Mouse (Mus musculus) granulocyte monocyte progenitor cell, adult 5-6 weeks (primary cell): Measurements from ENCODE around the gene Rhot1. TPM values are rescaled to one million over a fixed set of nuclear protein-coding genes. Genes with fewer than 3 reads are reported as not detected.

Experiments used
- ATAC-seq: replicated peaks from 2 replicates; pipeline ENCODE4 v1.8.0; 2016; ENCODE audit warnings: mild to moderate bottlenecking, moderate TSS enrichment, inconsistent platforms; ENCODE audit not compliant: poor library complexity, severe bottlenecking
- total RNA-seq, 2 experiments: library from RNA; stranded (forward) in 1 of 2; stranded (reverse) in 1 of 2; fragments of 200-712, 200-1000 nt in 1 of 2; fragments of >200 nt in 1 of 2; fragmentation: Nextera tagmentation in 1 of 2; gene quantifications; 2 replicates each; pipeline ENCODE4 v1.2.3; 2014 to 2017

Rhot1 gene
- total RNA-seq, 2 experiments from 2014 or later: 44.8 to 49.8 TPM

- ATAC-seq: no peak
Measured at GRCm38 (mm10) chr11:80313944-80314343, 105.1 kb downstream of the Rhot1 start.

DNA sequence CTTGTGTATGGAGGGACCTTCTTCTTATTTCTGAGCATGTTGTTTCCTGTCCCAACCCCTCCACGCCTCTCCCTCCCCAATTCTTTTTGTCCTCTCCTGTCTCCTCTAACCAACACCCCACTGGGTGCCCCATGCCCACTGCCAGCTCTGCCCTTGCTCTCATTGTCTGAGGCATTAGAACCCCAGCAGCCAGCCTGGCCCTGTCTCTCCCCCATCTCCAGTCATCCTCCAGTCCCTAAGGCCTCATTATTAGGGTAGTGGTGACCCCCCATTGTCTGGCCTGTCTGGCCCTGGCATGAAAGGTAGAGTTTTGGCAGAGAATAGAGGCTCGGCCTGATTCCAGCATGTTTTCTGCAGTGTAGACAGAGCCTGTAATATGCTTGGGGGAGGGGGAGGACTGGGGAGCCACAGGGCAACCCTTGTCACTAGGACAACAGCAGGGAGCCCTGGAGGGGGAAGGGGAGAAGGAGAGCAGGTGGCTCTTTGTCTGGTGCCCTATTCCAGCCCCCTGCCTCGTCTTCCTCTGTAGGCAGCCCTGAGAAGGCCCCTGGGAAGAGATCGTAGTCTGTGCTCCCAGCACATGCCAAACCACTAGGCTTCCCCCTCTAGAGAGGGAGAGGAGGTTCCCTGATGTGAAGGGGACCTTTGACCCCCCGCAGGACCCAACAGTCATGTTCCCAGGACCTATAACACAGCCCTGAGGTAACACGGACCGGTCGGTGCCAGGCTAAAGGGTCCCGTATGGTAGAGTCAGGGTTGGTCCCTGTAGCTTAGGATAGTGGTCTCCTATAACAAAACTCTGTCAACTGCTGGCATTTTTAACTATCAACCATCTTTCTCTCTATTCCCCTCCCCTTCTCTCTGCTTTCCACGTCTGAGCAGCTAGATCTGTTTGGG is 107.2 kb downstream of the Rhot1 start:
- no peak for ATAC-seq

Other genes with a start within 250 kb of the Rhot1 start
- gene Utp6, start 246.6 kb upstream of the Rhot1 start, total RNA-seq (2014; fragmentation: Nextera tagmentation): 45.4 and 52.5 TPM in 2 replicates
- gene Utp6, start 246.6 kb upstream of the Rhot1 start, total RNA-seq (2017): 102 and 105 TPM in 2 replicates
- 79.4 and 102 TPM in 2 replicates for gene Suz12, start 215.9 kb upstream of the Rhot1 start, total RNA-seq (2014; fragmentation: Nextera tagmentation)
- gene Suz12, start 215.9 kb upstream of the Rhot1 start, total RNA-seq (2017): 81.6 and 97.8 TPM in 2 replicates
- 85.9 and 104 TPM in 2 replicates for gene Crlf3, start 128.0 kb upstream of the Rhot1 start, total RNA-seq (2014; fragmentation: Nextera tagmentation)
- gene Crlf3, start 128.0 kb upstream of the Rhot1 start, total RNA-seq (2017): 95.3 and 97.5 TPM in 2 replicates
- 29.5 and 45.3 TPM in 2 replicates for gene Atad5, start 119.6 kb upstream of the Rhot1 start, total RNA-seq (2014; fragmentation: Nextera tagmentation)
- gene Atad5, start 119.6 kb upstream of the Rhot1 start, total RNA-seq (2017): 34.5 and 37.3 TPM in 2 replicates
- 23.9 and 27.3 TPM in 2 replicates for gene Tefm, start 66.8 kb upstream of the Rhot1 start, total RNA-seq (2014; fragmentation: Nextera tagmentation)
- gene Tefm, start 66.8 kb upstream of the Rhot1 start, total RNA-seq (2017): 23.1 and 23.8 TPM in 2 replicates
- gene Adap2, start 54.9 kb upstream of the Rhot1 start, total RNA-seq (2014; fragmentation: Nextera tagmentation): not detected in 2 replicates
- gene Adap2, start 54.9 kb upstream of the Rhot1 start, total RNA-seq (2017): not detected in 2 replicates
- gene Rnf135, start 25.2 kb upstream of the Rhot1 start, total RNA-seq (2014; fragmentation: Nextera tagmentation): 11.1 and 11.8 TPM in 2 replicates
- gene Rnf135, start 25.2 kb upstream of the Rhot1 start, total RNA-seq (2017): 3.3 and 6.4 TPM in 2 replicates
- gene Rhbdl3, start 91.9 kb downstream of the Rhot1 start, total RNA-seq (2014; fragmentation: Nextera tagmentation): 1.1 and 1.2 TPM in 2 replicates
- gene Rhbdl3, start 91.9 kb downstream of the Rhot1 start, total RNA-seq (2017): 0.21 and 1.5 TPM in 2 replicates
- 6.4 and 11.8 TPM in 2 replicates for gene 5730455P16Rik, start 169.0 kb downstream of the Rhot1 start, total RNA-seq (2014; fragmentation: Nextera tagmentation)
- gene 5730455P16Rik, start 169.0 kb downstream of the Rhot1 start, total RNA-seq (2017): 10.1 and 12.5 TPM in 2 replicates
- 278 and 343 TPM in 2 replicates for gene Zfp207, start 174.3 kb downstream of the Rhot1 start, total RNA-seq (2014; fragmentation: Nextera tagmentation)
- 250 and 268 TPM in 2 replicates for gene Zfp207, start 174.3 kb downstream of the Rhot1 start, total RNA-seq (2017)
- 84.0 and 106 TPM in 2 replicates for gene Psmd11, start 219.6 kb downstream of the Rhot1 start, total RNA-seq (2014; fragmentation: Nextera tagmentation)
- 62.6 and 72.7 TPM in 2 replicates for gene Psmd11, start 219.6 kb downstream of the Rhot1 start, total RNA-seq (2017)